Mouse (Mus musculus): ENCODE data around the gene Rubcn. TPM values are rescaled to one million over a fixed set of nuclear protein-coding genes. Genes with fewer than 3 reads are reported as not detected.

Gene Rubcn
- total RNA-seq, 2 experiments from 2014 or later: 29.8 to 35.1 TPM

Other genes with a start within 250 kb of the Rubcn start
- 10 to 100 TPM; 38.4 to 49.9 TPM for gene Tnk2, start 233.9 kb downstream of the Rubcn start, total RNA-seq (2021)
- gene Muc4, start 141.9 kb downstream of the Rubcn start, total RNA-seq (2021): not detected
- under 1 TPM in 1 of 2 experiments, not detected in 1; 0.14 TPM for gene Muc20, start 80.3 kb downstream of the Rubcn start, total RNA-seq (2021)
- not detected for gene Smbd1, start 67.3 kb downstream of the Rubcn start, total RNA-seq (2021)
- 100 to 1,000 TPM; 125 to 126 TPM for gene Fyttd1, start 266 bp downstream of the Rubcn start, total RNA-seq (2021)
- gene Lrch3, start 36.3 kb upstream of the Rubcn start, total RNA-seq (2021): 10 to 100 TPM; 29.0 to 30.9 TPM
- gene Iqcg, start 178.5 kb upstream of the Rubcn start, total RNA-seq (2021): under 1 TPM; 0.57 to 0.97 TPM
- 100 to 1,000 TPM; 427 to 468 TPM for gene Rpl35a, start 178.7 kb upstream of the Rubcn start, total RNA-seq (2021)
- gene Lmln, start 184.8 kb upstream of the Rubcn start, total RNA-seq (2021): 1 to 10 TPM; 4.1 to 4.8 TPM